Mouse (Mus musculus) midbrain, embryonic 15.5 days (tissue): ENCODE data around the gene Ldhc. TPM values are rescaled to one million over a fixed set of nuclear protein-coding genes. Genes with fewer than 3 reads are reported as not detected.
A peak's percentile ranks its signal among the peaks of the same experiment; 100 is the strongest.

Source experiments
- ATAC-seq: fragments of 200-750 bp; cut with Nextera tagmentation; replicated peaks from 2 replicates; pipeline ENCODE4 v1.8.0; 2017; ENCODE audit warnings: moderate TSS enrichment
- H3K27ac ChIP-seq: fragments of 300-500 bp; sonication (generic); 2 replicates; pipeline ENCODE4 v1.5.1; 2015; ENCODE audit warnings: mild to moderate bottlenecking, inconsistent platforms
- H3K27me3 ChIP-seq: fragments of 300-500 bp; sonication (generic); replicated peaks from 2 replicates; pipeline ENCODE4 v1.6.1; 2015; ENCODE audit warnings: inconsistent platforms
- H3K36me3 ChIP-seq: fragments of 300-500 bp; sonication (generic); replicated peaks from 2 replicates; pipeline ENCODE4 v1.6.1; 2015; ENCODE audit warnings: inconsistent platforms
- H3K4me1 ChIP-seq: fragments of 300-500 bp; sonication (generic); 2 replicates; pipeline ENCODE4 v1.6.1; 2015; ENCODE audit warnings: inconsistent platforms
- H3K4me2 ChIP-seq: fragments of 300-500 bp; sonication (generic); 2 replicates; pipeline ENCODE4 v1.6.1; 2015; ENCODE audit warnings: inconsistent platforms, mild to moderate bottlenecking, moderate library complexity
- H3K4me3 ChIP-seq: fragments of 300-500 bp; sonication (generic); 2 replicates; pipeline ENCODE4 v1.5.1; 2015; ENCODE audit warnings: mild to moderate bottlenecking, inconsistent platforms
- H3K9ac ChIP-seq: fragments of 300-500 bp; sonication (generic); 2 replicates; pipeline ENCODE4 v1.6.1; 2015; ENCODE audit warnings: mild to moderate bottlenecking, inconsistent platforms
- H3K9me3 ChIP-seq: fragments of 300-500 bp; sonication (generic); 2 replicates; pipeline ENCODE4 v1.6.1; 2016; ENCODE audit warnings: inconsistent platforms
- WGBS: fragments of 180-500 bp; shearing (Covaris S2); methylation state at CpG from one replicate; pipeline ENCODE4 v1.1.7; 2015; ENCODE audit warnings: mixed read lengths; 5-methylcytosine and 5-hydroxymethylcytosine counted together
- polyA plus RNA-seq: library from polyadenylated mRNA; unstranded; fragments of >200 nt; fragmentation: Nextera tagmentation; extraction: Ambion mirVana; gene quantifications from 2 replicates; pipeline ENCODE4 v1.2.1, GENCODE M21; 2015

Gene Ldhc
- polyA plus RNA-seq, 1 experiment from 2014 or later: 0.15 TPM

DNA sequence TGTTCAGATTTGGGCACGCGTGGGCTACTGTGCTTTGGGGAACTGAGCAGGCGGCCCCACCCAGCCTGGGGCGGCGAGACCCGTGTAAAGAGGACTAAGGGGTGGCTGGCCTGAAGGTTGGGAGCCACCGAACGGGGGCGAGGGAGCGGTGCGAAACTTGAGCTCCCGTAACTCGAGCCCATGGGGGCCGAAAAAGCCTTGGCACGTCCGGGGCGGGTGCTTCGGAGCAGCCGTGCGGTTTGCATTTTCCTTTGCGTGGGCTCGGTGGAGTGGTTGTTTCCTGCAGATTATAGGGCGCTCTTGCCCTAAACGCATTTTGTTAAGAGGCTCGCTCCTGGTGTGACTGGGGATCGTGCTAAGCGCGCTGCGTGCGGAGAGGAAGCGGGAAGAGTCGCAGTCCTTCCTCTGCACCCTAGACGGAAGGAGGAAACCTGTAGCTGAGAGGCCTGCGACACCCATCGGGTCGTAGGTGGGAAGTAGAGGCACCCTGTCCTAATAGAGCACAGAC is 15.0 kb upstream of the Ldhc start:
- peak overlapping the region; percentile 89 for H3K4me2 ChIP-seq
- peaks cover 20% of the 10 kb centered on the region for H3K4me1 ChIP-seq
- H3K4me3 ChIP-seq: peak overlapping the region; percentile 74
- peak; percentile 60; the same call in 1 of the 2 replicates for ATAC-seq
- no peaks in the 10 kb centered on the region for H3K9me3 ChIP-seq
- H3K27me3 ChIP-seq: 0 out of 2 replicates have a peak, but pooled peaks cover 4% of the 10 kb centered on the region
- WGBS: under 1% methylated on average over 36 of the region's 36 CpGs
- peak overlapping the region; percentile 73 for H3K9ac ChIP-seq
- H3K27ac ChIP-seq: peak overlapping the region; percentile 78
- H3K36me3 ChIP-seq: no peaks in the 10 kb centered on the region; the same call in 1 of the 2 replicates

DNA sequence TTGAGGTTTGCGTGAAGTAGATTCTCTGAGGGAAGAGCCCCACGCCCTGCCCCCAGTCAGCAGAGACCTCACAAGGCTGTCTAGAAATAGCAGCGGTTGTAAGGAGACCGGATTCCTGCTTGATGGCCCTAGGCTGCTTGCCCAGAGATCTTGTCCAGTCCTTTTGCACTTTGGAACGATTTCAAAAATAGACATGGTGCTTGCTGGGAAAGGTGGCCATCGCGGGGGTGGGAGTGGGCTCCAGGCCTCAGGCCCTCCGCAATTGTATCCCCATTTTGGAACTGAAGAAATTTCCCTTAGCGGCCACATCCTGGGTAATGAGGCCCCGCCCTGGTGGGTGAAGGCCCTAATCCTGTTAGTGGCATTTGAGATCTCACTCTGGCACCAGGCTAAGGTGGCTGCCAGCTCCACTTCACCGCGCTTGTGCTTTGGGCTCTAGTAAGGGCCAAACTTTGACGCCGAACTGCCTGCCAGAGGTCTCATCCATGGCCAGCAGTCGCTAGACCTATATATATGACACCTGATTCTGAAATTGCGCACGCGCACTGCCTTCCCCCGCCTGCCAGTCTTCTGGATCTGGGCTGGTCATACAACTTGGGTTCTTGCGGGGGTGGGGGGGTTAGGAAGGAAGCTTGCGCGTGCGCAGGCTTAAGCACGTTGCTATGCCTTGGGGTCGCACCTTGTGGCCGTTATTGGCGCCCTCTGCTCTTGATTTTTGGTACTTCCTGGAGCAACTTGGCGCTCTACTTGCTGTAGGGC is 14.3 kb upstream of the Ldhc start:
- peak overlapping the region; percentile 73 for H3K9ac ChIP-seq
- ATAC-seq: peak; percentile 57
- no peaks in the 10 kb centered on the region for H3K9me3 ChIP-seq
- peak overlapping the region; percentile 89 for H3K4me2 ChIP-seq
- 0 out of 2 replicates have a peak, but pooled peaks cover 4% of the 10 kb centered on the region for H3K27me3 ChIP-seq
- peak overlapping the region; percentile 74 for H3K4me3 ChIP-seq
- peaks cover 5% of the 10 kb centered on the region; the same call in 1 of the 2 replicates for H3K36me3 ChIP-seq
- peak overlapping the region; percentile 78 for H3K27ac ChIP-seq
- peaks cover 20% of the 10 kb centered on the region for H3K4me1 ChIP-seq
- 2% methylated on average over 28 of the region's 28 CpGs for WGBS

DNA sequence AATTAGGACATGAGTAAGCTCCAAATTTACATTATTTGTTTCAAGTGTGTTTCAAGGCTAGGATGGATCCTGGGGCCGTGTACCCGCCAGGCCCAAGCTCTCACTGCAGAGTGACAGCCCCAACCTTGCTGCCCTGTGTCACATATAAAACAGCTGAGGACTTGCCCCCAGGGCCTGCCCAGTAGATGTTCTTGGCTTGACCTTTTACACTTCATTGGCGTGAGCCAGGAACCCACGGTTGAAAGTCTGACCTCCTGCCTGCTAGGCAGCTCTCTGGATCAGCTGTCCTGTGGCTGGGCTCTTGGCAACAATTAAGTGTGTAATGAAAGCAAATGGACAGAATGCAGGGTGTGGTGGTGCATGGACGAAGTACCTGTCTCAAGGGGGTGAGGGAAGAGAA is 11.7 kb upstream of the Ldhc start:
- no peak overlapping the region for H3K4me2 ChIP-seq

GRCm38 (mm10) chr7:46851026-46851425 is 10.0 kb upstream of the Ldhc start:
- Histone ChIP-seq H3K4me1 (peaks cover 12% of the 10 kb centered on the region), H3K27ac (no peak overlapping the region), H3K9me3 (no peaks in the 10 kb centered on the region), H3K4me3 (no peak overlapping the region), H3K27me3 (no peaks in the 10 kb centered on the region), H3K36me3 (peaks cover 21% of the 10 kb centered on the region; the same call in 1 of the 2 replicates), H3K4me2 (no peak overlapping the region), H3K9ac (no peak overlapping the region)
- 59% methylated on average over 7 of the region's 7 CpGs for WGBS
- no peak for ATAC-seq

More for the DNA sequence above, 11.7 kb upstream of the Ldhc start:
- ATAC-seq: no peak
- Histone ChIP-seq H3K27me3 (no peaks in the 10 kb centered on the region), H3K36me3 (peaks cover 16% of the 10 kb centered on the region; the same call in 1 of the 2 replicates), H3K4me1 (peaks cover 20% of the 10 kb centered on the region), H3K27ac (no peak overlapping the region), H3K4me3 (no peak overlapping the region), H3K9ac (no peak overlapping the region), H3K9me3 (no peaks in the 10 kb centered on the region)
- 79% methylated on average over 5 of the region's 5 CpGs for WGBS

GRCm38 (mm10) chr7:46852666-46853065 is 8.3 kb upstream of the Ldhc start:
- WGBS: 92% methylated on average over 1 of the region's 1 CpGs
- H3K4me2 ChIP-seq: no peak overlapping the region
- no peak overlapping the region for H3K9ac ChIP-seq
- no peaks in the 10 kb centered on the region for H3K9me3 ChIP-seq
- no peaks in the 10 kb centered on the region for H3K27me3 ChIP-seq
- H3K4me1 ChIP-seq: no peaks in the 10 kb centered on the region
- no peak overlapping the region for H3K4me3 ChIP-seq
- H3K36me3 ChIP-seq: peaks cover 21% of the 10 kb centered on the region; the same call in 1 of the 2 replicates
- ATAC-seq: no peak
- H3K27ac ChIP-seq: no peak overlapping the region

DNA sequence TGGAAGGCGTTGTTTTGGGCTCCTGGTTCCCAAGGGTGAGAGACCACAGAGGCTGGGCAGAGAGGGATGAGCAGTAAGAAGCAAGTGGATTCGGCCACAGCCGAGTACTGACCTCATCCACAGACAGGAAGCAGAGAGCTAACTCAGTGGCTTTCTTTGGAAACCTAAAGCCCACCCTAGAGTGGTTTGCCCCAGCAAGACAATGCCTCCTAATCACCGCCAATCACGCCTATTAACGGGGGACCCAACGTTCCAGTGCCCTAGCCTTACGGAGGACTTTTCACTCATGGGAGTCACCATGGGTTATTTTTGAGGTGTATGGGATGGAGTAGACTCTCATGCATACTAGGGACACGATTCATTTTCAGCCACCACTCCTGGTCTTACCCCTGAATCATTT is 7.6 kb upstream of the Ldhc start:
- no peak overlapping the region for H3K4me3 ChIP-seq
- H3K27ac ChIP-seq: no peak overlapping the region
- no peaks in the 10 kb centered on the region for H3K4me1 ChIP-seq
- 93% methylated on average over 9 of the region's 9 CpGs for WGBS
- no peak overlapping the region for H3K9ac ChIP-seq
- no peaks in the 10 kb centered on the region for H3K27me3 ChIP-seq
- no peak for ATAC-seq
- no peaks in the 10 kb centered on the region for H3K9me3 ChIP-seq
- peaks cover 21% of the 10 kb centered on the region; the same call in 1 of the 2 replicates for H3K36me3 ChIP-seq
- H3K4me2 ChIP-seq: no peak overlapping the region

DNA sequence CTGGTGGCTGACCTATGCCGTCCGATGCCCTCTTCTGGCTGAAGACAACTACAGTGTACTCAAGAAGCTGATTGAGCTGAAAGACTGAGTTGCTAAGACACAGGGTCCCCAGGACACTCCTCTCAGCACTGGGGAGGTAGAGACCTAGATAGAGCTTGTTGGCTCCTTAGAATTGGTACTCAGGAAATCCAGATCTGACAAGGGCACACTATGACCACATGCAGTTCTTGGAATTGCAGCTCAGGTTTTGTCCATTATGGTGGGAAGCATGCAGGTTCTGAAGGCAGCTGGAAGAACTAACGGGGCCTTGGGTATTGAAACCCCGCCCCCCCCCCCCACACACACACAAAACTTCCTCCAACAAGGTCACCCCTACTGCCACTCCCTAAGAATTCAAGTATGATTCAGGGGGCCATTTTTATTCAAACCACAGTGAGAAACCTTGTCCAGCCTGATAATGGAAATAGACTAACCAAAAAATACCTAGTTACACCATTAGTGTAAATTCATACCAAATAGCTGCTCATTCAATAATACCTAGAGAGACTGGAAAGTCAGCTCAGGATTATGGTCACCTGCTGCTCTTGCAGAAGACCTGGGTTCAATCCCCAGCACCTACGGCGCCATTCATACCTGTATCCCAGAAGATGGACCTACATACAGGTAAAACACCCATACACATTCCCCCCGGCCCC is 5.0 kb upstream of the Ldhc start:
- no peak overlapping the region for H3K4me3 ChIP-seq
- no peak overlapping the region for H3K9ac ChIP-seq
- peaks cover 21% of the 10 kb centered on the region; the same call in 1 of the 2 replicates for H3K36me3 ChIP-seq
- H3K27me3 ChIP-seq: no peaks in the 10 kb centered on the region
- ATAC-seq: no peak
- WGBS: 75% methylated on average over 7 of the region's 7 CpGs
- no peak overlapping the region for H3K4me2 ChIP-seq
- no peaks in the 10 kb centered on the region for H3K9me3 ChIP-seq
- no peaks in the 10 kb centered on the region for H3K4me1 ChIP-seq
- no peak overlapping the region for H3K27ac ChIP-seq

- H3K36me3 ChIP-seq: peaks cover 16% of the 10 kb centered on the region; the same call in 1 of the 2 replicates
- no peak overlapping the region for H3K27ac ChIP-seq
- no peak overlapping the region for H3K4me3 ChIP-seq
- ATAC-seq: no peak
- H3K27me3 ChIP-seq: no peaks in the 10 kb centered on the region
- no peak overlapping the region for H3K4me2 ChIP-seq
- no peaks in the 10 kb centered on the region for H3K9me3 ChIP-seq
- WGBS: 78% methylated on average over 9 of the region's 9 CpGs
- H3K9ac ChIP-seq: no peak overlapping the region
- no peaks in the 10 kb centered on the region for H3K4me1 ChIP-seq
Observed at GRCm38 (mm10) chr7:46857436-46857835, 3.6 kb upstream of the Ldhc start.

GRCm38 (mm10) chr7:46859031-46859430 is 2.0 kb upstream of the Ldhc start:
- no peaks in the 10 kb centered on the region for H3K27me3 ChIP-seq
- ATAC-seq: no peak
- H3K4me3 ChIP-seq: no peak overlapping the region
- H3K9ac ChIP-seq: no peak overlapping the region
- no peaks in the 10 kb centered on the region for H3K4me1 ChIP-seq
- 64% methylated on average over 6 of the region's 6 CpGs for WGBS
- no peak overlapping the region for H3K4me2 ChIP-seq
- H3K27ac ChIP-seq: no peak overlapping the region
- H3K36me3 ChIP-seq: peaks cover 6% of the 10 kb centered on the region; the same call in 1 of the 2 replicates
- H3K9me3 ChIP-seq: no peaks in the 10 kb centered on the region

GRCm38 (mm10) chr7:46871988-46872387 is 11.0 kb downstream of the Ldhc start:
- 78% methylated on average over 4 of the region's 4 CpGs for WGBS
- Histone ChIP-seq H3K9me3 (no peaks in the 10 kb centered on the region), H3K9ac (no peak overlapping the region), H3K27me3 (no peaks in the 10 kb centered on the region), H3K36me3 (no peaks in the 10 kb centered on the region), H3K27ac (no peak overlapping the region), H3K4me1 (no peaks in the 10 kb centered on the region), H3K4me2 (no peak overlapping the region), H3K4me3 (no peak overlapping the region)
- ATAC-seq: no peak

DNA sequence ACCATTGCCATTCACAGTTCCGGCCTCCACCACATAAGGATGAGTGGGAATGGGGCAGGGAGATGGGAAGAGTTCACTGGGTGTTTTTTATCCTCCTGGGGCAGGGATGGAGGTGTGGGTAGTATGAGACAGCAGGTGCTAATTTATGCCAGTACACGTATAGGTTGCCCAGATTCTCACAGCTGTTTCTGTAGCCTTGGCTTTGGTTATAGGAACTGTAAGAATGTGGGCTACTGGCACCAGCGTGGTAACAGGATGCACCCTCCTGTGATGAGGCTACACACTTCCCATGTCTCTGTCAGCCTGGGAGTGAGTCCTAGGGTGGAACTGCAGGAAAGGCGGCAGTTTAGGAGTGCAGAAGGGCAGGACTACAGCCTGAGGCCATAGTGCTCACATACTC is 15.8 kb downstream of the Ldhc start:
- no peak overlapping the region for H3K4me2 ChIP-seq
- no peak overlapping the region for H3K9ac ChIP-seq
- no peak overlapping the region for H3K4me3 ChIP-seq
- WGBS: 84% methylated on average over 4 of the region's 4 CpGs
- H3K27me3 ChIP-seq: no peaks in the 10 kb centered on the region
- H3K36me3 ChIP-seq: no peaks in the 10 kb centered on the region
- ATAC-seq: no peak
- H3K27ac ChIP-seq: no peak overlapping the region
- no peaks in the 10 kb centered on the region for H3K4me1 ChIP-seq
- H3K9me3 ChIP-seq: no peaks in the 10 kb centered on the region

DNA sequence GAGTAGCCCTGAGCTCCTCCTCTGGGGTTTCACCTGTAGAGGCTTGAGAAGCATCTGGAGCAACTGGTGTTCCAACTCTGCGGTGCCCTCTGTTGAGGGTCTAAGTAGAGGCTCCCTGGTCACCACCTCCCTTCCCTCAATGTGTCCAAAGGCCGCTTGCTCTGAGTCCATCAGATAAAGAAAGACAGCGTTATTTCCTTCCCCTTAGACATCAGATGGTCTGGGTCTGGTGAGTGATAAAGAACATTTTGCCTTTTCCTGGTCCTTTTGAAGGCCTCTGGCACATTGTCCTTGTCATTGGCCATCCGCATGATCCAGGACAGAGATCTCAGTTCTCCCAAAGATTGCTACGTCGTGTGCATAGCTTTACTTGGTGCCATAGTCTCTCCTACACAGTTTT is 16.3 kb downstream of the Ldhc start:
- Histone ChIP-seq H3K27me3 (no peaks in the 10 kb centered on the region), H3K4me2 (no peak overlapping the region), H3K4me1 (no peaks in the 10 kb centered on the region), H3K9ac (no peak overlapping the region), H3K9me3 (no peaks in the 10 kb centered on the region), H3K27ac (no peak overlapping the region), H3K36me3 (no peaks in the 10 kb centered on the region), H3K4me3 (no peak overlapping the region)
- ATAC-seq: no peak
- WGBS: 88% methylated on average over 6 of the region's 6 CpGs
